8 mouse cellular contexts compared by ENCODE assay signal in genomic region chr2:158672829-158673228, GRCm38 (mm10). TPM values are rescaled to one million over a fixed set of nuclear protein-coding genes. Genes with fewer than 3 reads are reported as not detected.
A peak's percentile ranks its signal among the peaks of the same experiment; 100 is the strongest.
DNase-seq lines count a peak whose midpoint lies in the region; ATAC-seq lines count a peak whose summit lies in the region.

No protein-coding gene starts in this region.

- no peak overlapping the region for H3K4me3 ChIP-seq in midbrain, embryonic 12.5 days
- H3K4me3 ChIP-seq in midbrain, embryonic 11.5 days (ENCODE audit: low read depth, low read length) = no peak overlapping the region
- H3K4me3 ChIP-seq in heart, embryonic 14.5 days (ENCODE audit: control insufficient read depth in 1 of 2, insufficient read depth in 1 of 2, low read depth in 1 of 2, low read length in 2 of 2) = no peak overlapping the region
- no peak overlapping the region for H3K4me3 ChIP-seq in kidney, embryonic 16.5 days (ENCODE audit: low read length)
- no peak overlapping the region for H3K4me3 ChIP-seq in midbrain, embryonic 15.5 days

- H3K9me3 ChIP-seq in midbrain, embryonic 12.5 days = no peaks in the 10 kb centered on the region
- H3K9me3 ChIP-seq in midbrain, embryonic 11.5 days (ENCODE audit: control insufficient read depth, low read length) = no peaks in the 10 kb centered on the region
- no peaks in the 10 kb centered on the region for H3K9me3 ChIP-seq in heart, embryonic 14.5 days (ENCODE audit: control insufficient read depth, low read length)
- H3K9me3 ChIP-seq in kidney, embryonic 16.5 days (ENCODE audit: low read length) = no peaks in the 10 kb centered on the region
- no peaks in the 10 kb centered on the region for H3K9me3 ChIP-seq in midbrain, embryonic 15.5 days

- H3K27me3 ChIP-seq in midbrain, embryonic 12.5 days = peaks cover 33% of the 10 kb centered on the region
- peaks cover 15% of the 10 kb centered on the region for H3K27me3 ChIP-seq in midbrain, embryonic 11.5 days (ENCODE audit: control insufficient read depth, insufficient read depth, low read length)
- H3K27me3 ChIP-seq in heart, embryonic 14.5 days (ENCODE audit: control insufficient read depth, insufficient read depth, low read length) = peaks cover 20% of the 10 kb centered on the region
- H3K27me3 ChIP-seq in kidney, embryonic 16.5 days (ENCODE audit: insufficient read depth, low read length) = peaks cover 11% of the 10 kb centered on the region
- H3K27me3 ChIP-seq in midbrain, embryonic 15.5 days (replicated peaks) = 0 out of 2 replicates have a peak, but pooled peaks cover 5% of the 10 kb centered on the region

- ATAC-seq in midbrain, embryonic 12.5 days (ENCODE audit: low FRiP score, low read depth) = no peak
- no peak for ATAC-seq in midbrain, embryonic 11.5 days (ENCODE audit: low FRiP score)
- ATAC-seq in heart, embryonic 14.5 days (ENCODE audit: insufficient number of reproducible peaks, insufficient read depth, low FRiP score, low read depth) = peak; percentile 39; the same call in 1 of the 2 replicates
- peak; percentile 39; the same call in 1 of the 2 replicates for ATAC-seq in kidney, embryonic 16.5 days (ENCODE audit: low FRiP score, low TSS enrichment)
- peak; percentile 18; the same call in 1 of the 2 replicates for ATAC-seq in midbrain, embryonic 15.5 days (replicated peaks)

- no peak overlapping the region for H3K4me2 ChIP-seq in midbrain, embryonic 12.5 days (replicated peaks)
- H3K4me2 ChIP-seq in midbrain, embryonic 11.5 days = no peak overlapping the region
- no peak overlapping the region for H3K4me2 ChIP-seq in heart, embryonic 14.5 days (ENCODE audit: low read length)
- H3K4me2 ChIP-seq in kidney, embryonic 16.5 days (replicated peaks; ENCODE audit: low read depth, low read length) = no peak overlapping the region
- H3K4me2 ChIP-seq in midbrain, embryonic 15.5 days = no peak overlapping the region

- H3K9ac ChIP-seq in midbrain, embryonic 12.5 days (replicated peaks) = no peak overlapping the region
- H3K9ac ChIP-seq in midbrain, embryonic 11.5 days (ENCODE audit: low read length) = no peak overlapping the region
- H3K9ac ChIP-seq in heart, embryonic 14.5 days (ENCODE audit: low read length) = no peak overlapping the region
- no peak overlapping the region for H3K9ac ChIP-seq in kidney, embryonic 16.5 days (replicated peaks; ENCODE audit: low read length)
- H3K9ac ChIP-seq in midbrain, embryonic 15.5 days = no peak overlapping the region

- H3K27ac ChIP-seq in midbrain, embryonic 12.5 days (replicated peaks) = peak overlapping the region; percentile 49; the same call in 1 of the 2 replicates
- no peak overlapping the region for H3K27ac ChIP-seq in midbrain, embryonic 11.5 days (ENCODE audit: low read depth, low read length)
- H3K27ac ChIP-seq in heart, embryonic 14.5 days (replicated peaks in 1 of 2; ENCODE audit: control insufficient read depth in 1 of 2, insufficient read depth in 1 of 2, low read depth in 2 of 2, low read length in 2 of 2) = peak overlapping the region; percentile 74 to 75
- H3K27ac ChIP-seq in kidney, embryonic 16.5 days (ENCODE audit: low read length) = peak overlapping the region; percentile 74
- H3K27ac ChIP-seq in midbrain, embryonic 15.5 days = peak overlapping the region; percentile 68

- 36% methylated on average over 6 of the region's 6 CpGs for WGBS in midbrain, embryonic 12.5 days
- 61% methylated on average over 6 of the region's 6 CpGs for WGBS in midbrain, embryonic 11.5 days
- 33% methylated on average over 6 of the region's 6 CpGs for WGBS in heart, embryonic 14.5 days
- 4% methylated on average over 6 of the region's 6 CpGs for WGBS in kidney, embryonic 16.5 days
- WGBS in midbrain, embryonic 15.5 days = 10% methylated on average over 6 of the region's 6 CpGs

- no peaks in the 10 kb centered on the region for H3K36me3 ChIP-seq in midbrain, embryonic 12.5 days
- no peaks in the 10 kb centered on the region for H3K36me3 ChIP-seq in midbrain, embryonic 11.5 days (ENCODE audit: control insufficient read depth, insufficient read depth, low read length)
- H3K36me3 ChIP-seq in heart, embryonic 14.5 days (ENCODE audit: control insufficient read depth, insufficient read depth, low read length) = no peaks in the 10 kb centered on the region
- no peaks in the 10 kb centered on the region for H3K36me3 ChIP-seq in kidney, embryonic 16.5 days (ENCODE audit: insufficient read depth, low read length)
- H3K36me3 ChIP-seq in midbrain, embryonic 15.5 days (replicated peaks) = no peaks in the 10 kb centered on the region

- no peak for DNase-seq in midbrain, embryonic 11.5 days (ENCODE audit: low spot score, missing footprints)
- peak; percentile 58 for DNase-seq in brain, adult 2 months (ENCODE audit: low read depth, low spot score)
- no peak for DNase-seq in frontal cortex, postnatal 36 days (ENCODE audit: low spot score in 2 of 2)
- no peak for DNase-seq in cerebellum, adult 8-10 months

- peaks cover 40% of the 10 kb centered on the region for H3K4me1 ChIP-seq in midbrain, embryonic 12.5 days
- H3K4me1 ChIP-seq in midbrain, embryonic 11.5 days (ENCODE audit: control insufficient read depth, insufficient read depth, low read length) = peaks cover 17% of the 10 kb centered on the region
- H3K4me1 ChIP-seq in heart, embryonic 14.5 days (ENCODE audit: control insufficient read depth in 2 of 2, insufficient read depth in 2 of 2, low read length in 2 of 2) = peaks cover 20 to 28% of the 10 kb centered on the region in 2 experiments
- H3K4me1 ChIP-seq in kidney, embryonic 16.5 days (ENCODE audit: insufficient read depth, low read length) = peaks cover 54% of the 10 kb centered on the region
- H3K4me1 ChIP-seq in midbrain, embryonic 15.5 days = peaks cover 47% of the 10 kb centered on the region

RNA-seq across cellular contexts. Expression of gene Ppp1r16b, which starts 7.6 kb away (rescaled TPM):
- 3.5 and 4.2 TPM in 2 replicates for polyA plus RNA-seq in midbrain, embryonic 12.5 days (2016; fragmentation: Nextera tagmentation; extraction: Ambion mirVana)
- 3.2 and 3.3 TPM in 2 replicates for polyA plus RNA-seq in midbrain, embryonic 11.5 days (2014; fragmentation: Nextera tagmentation; extraction: Ambion mirVana)
- 4.7 and 6.0 TPM in 2 replicates for polyA plus RNA-seq in heart, embryonic 14.5 days (2014; fragmentation: Nextera tagmentation; extraction: Ambion mirVana)
- 14.1 and 17.7 TPM in 2 replicates for polyA plus RNA-seq in kidney, embryonic 16.5 days (2015; fragmentation: Nextera tagmentation; extraction: Ambion mirVana)
- 21.0 and 23.4 TPM in 2 replicates for polyA plus RNA-seq in midbrain, embryonic 15.5 days (2015; fragmentation: Nextera tagmentation; extraction: Ambion mirVana)

RNA-seq across cellular contexts. Expression of gene Actr5, which starts 48.1 kb away (rescaled TPM):
- 21.7 and 23.7 TPM in 2 replicates for polyA plus RNA-seq in midbrain, embryonic 12.5 days (2016; fragmentation: Nextera tagmentation; extraction: Ambion mirVana)
- polyA plus RNA-seq in midbrain, embryonic 11.5 days (2014; fragmentation: Nextera tagmentation; extraction: Ambion mirVana) = 15.3 and 16.0 TPM in 2 replicates
- 7.9 and 8.6 TPM in 2 replicates for polyA plus RNA-seq in heart, embryonic 14.5 days (2014; fragmentation: Nextera tagmentation; extraction: Ambion mirVana)
- 5.1 and 9.7 TPM in 2 replicates for polyA plus RNA-seq in kidney, embryonic 16.5 days (2015; fragmentation: Nextera tagmentation; extraction: Ambion mirVana)
- polyA plus RNA-seq in midbrain, embryonic 15.5 days (2015; fragmentation: Nextera tagmentation; extraction: Ambion mirVana) = 11.7 and 12.8 TPM in 2 replicates

Comparison
In these comparisons a context has a peak if more than half of its experiments do, and no peak if none do; other contexts are left out.
1. ATAC-seq: peak in heart, embryonic 14.5 days (single experiment), kidney, embryonic 16.5 days (single experiment) and midbrain, embryonic 15.5 days (single experiment); none in midbrain, embryonic 12.5 days (single experiment) and midbrain, embryonic 11.5 days (single experiment).